Mouse (Mus musculus) kidney, postnatal 10 days (tissue): ENCODE data around the gene Ush2a.

ENCODE experiments used
- DNase-seq: peaks from one replicate; pipeline ENCODE4 v3.0.0; 2021; ENCODE audit warnings: mixed read lengths

The Ush2a gene

GRCm38 (mm10) chr1:188551802-188552201, 290.0 kb downstream of the Ush2a start:
- no peak for DNase-seq

GRCm38 (mm10) chr1:188558911-188559310, 297.1 kb downstream of the Ush2a start:
- no peak for DNase-seq

GRCm38 (mm10) chr1:188566229-188566628, 304.4 kb downstream of the Ush2a start:
- no peak for DNase-seq

DNA sequence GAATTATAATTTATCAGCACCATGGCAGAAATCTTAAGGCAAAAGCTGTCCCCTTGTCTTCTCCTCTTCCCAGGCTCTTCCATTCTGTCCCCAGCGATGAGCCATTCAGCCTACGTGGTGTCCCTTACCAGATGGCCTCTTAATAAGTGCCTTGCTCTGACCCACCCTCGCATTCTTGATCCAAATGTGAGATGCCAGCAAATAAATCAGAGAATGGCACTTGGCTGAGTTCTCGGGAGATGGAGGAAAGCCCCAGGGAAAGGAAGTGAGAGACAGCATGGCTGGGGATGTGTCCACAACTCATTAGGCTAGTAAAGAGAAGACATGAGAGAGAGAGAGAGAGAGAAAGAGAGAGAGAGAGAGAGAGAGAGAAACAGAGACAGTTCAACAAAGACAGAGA, 305.7 kb downstream of the Ush2a start:
- DNase-seq: no peak

- no peak for DNase-seq
Observed at GRCm38 (mm10) chr1:188568295-188568961, 306.6 kb downstream of the Ush2a start.

- no peak for DNase-seq
Observed at GRCm38 (mm10) chr1:188576246-188576747, 314.5 kb downstream of the Ush2a start.

GRCm38 (mm10) chr1:188577376-188577775, 315.6 kb downstream of the Ush2a start:
- DNase-seq: no peak

GRCm38 (mm10) chr1:188581136-188581535, 319.3 kb downstream of the Ush2a start:
- DNase-seq: no peak

GRCm38 (mm10) chr1:188595251-188595650, 333.4 kb downstream of the Ush2a start:
- DNase-seq: no peak

- no peak for DNase-seq
Observed at GRCm38 (mm10) chr1:188598052-188598451, 336.2 kb downstream of the Ush2a start.

- DNase-seq: no peak
Observed at GRCm38 (mm10) chr1:188599134-188599533, 337.3 kb downstream of the Ush2a start.

DNA sequence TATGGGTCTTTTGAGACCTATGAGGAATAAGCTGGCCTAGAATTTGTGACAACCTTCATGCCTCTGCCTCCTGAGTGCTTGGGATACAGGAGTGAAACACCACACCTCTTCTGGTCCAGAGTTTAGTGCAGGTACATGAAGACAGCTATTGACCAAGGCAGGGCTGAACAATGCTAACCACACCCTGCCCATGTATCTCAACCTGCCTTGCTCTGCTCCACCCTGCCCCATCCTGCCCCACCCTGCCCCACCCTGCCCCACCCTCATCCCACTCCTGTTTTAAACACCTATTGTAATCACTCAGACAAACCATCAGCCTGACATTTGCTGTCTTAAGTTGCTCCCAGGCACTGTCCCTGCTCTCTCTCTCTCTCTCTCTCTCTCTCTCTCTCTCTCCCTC, 344.6 kb downstream of the Ush2a start:
- no peak for DNase-seq

- no peak for DNase-seq
Observed at GRCm38 (mm10) chr1:188616547-188616946, 354.7 kb downstream of the Ush2a start.

DNA sequence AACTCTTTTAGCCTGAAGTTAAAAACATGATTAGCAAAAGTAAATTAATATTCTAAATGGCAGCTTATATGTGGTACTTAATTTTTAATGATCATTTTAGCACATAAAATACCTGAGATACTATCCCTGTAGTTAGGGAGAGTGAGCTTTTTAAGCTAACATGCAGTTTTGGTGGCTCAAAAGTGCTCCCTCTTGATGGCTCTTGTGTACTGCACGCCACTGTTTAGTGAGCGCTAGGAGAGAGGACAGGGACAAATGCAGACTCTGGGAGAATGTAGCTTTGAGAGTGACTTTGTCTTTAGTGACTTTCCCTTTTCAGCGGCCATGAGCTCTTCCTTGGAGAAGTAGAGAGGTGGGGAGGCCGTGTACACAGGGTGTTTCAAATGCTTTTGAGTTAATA, 371.9 kb downstream of the Ush2a start:
- DNase-seq: peak; percentile 21

DNA sequence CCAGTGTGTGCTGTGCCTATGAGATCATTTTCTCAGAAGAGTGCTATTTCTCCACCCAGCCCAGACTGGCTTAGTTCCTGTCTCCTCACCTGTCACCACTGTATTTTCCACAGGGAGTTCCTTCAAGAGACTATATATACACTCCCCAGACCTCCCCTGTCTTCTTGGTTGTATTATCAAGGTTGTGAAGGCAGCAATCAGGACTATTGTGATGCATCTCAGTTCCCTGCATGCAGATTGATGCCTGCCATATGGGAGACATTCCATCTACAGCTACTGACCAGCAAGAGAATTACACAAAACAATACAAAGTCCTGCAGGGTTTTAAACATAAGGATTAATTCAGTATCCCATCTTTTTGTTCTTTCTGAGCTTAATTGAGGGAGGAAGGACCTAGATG, 377.8 kb downstream of the Ush2a start:
- no peak for DNase-seq

DNA sequence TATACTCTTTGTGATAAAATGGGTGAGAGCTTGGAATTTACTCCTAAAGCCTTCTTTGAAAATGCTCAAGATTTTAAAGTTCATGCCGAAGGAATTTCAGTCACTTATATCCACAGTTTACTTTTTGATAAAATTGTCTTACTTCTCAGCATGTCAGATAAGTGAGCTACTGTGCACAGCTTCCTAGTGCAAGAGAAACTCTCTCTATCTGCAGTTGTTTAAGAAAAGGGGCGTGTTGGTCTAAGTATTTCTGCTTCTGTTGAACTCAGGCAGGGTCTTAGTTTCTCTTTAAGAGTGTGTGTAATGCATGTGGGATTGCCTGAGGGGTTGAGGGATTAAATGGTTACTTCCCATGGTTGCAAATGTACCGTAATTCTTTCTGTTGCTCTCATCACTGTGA, 381.3 kb downstream of the Ush2a start:
- DNase-seq: no peak

DNA sequence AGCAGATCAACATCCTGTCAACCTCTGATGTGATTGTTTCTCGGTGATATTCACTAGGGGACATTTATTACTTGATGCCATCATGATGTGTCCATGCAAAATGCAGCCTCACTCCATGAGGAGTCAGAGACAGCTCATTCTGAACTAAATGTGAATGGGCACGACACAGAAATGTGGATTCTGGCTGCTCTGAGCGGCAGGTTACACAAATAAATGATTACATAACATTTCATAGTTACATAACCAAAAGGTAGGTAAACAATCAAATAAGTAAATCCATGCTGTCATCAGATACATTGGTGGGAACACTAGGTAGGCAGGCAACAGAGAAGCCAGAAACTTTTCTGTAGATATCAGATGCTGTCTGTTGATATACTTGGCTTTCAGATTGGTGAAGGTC, 391.2 kb downstream of the Ush2a start:
- no peak for DNase-seq

DNA sequence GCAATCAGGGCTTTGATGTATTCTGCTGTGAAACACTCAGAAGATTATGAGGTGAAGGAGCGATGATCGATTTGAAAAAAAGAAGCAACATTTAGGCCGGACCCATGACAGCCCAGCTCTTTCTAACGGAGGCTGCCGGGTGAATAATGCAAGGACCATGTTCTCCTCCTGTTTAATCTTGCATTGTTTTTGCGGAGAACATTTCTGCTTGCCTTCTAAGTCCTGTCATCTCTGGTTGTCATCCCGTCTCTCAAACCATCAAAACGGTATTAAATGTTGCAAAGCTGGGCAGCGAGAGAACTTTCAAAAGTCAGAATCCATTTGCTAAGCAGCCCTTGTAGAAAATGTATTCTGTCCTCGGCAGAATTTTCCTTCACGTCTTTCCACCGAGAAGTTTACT, 394.3 kb downstream of the Ush2a start:
- no peak for DNase-seq

GRCm38 (mm10) chr1:188659159-188659558, 397.3 kb downstream of the Ush2a start:
- DNase-seq: no peak

DNA sequence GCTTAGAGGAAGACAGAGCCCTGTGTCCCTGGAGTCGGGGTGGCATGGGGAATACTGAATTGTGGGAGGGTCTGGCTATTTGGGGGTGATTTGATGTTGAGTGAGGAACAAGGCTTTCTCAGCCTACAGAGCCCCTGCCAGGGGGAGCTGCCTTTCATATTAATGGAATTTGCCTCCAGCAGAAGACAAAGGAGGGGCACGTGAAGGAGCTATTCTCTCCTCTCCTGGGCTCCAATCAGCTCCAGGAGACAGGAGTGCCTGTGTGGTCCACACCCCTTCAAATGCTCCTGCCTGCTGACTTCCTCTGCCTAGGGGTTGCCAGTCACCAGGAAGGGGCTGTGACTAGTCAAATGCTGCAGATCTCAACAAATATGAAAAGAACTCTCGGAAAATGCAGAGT, 398.5 kb downstream of the Ush2a start:
- peak; percentile 9 for DNase-seq

DNA sequence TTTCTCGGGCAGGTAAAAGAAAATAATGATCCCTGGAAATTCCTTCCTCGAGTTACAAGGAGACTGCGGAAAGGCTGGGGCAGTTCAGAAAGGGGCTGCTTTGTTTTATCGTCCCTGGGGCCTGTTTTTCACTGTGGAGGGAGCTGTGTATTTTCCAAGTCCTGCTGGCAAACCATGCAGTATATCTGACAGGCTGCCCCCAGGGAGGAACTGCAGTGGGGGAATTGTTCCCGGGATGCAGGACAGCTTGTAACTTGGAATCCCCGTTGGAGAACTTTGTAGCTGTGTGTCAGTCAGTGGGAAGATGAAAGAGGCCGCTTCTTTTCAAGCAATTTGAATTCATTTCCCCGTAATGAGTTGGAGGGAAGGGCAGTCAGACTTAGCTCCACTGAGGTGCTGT, 399.1 kb downstream of the Ush2a start:
- DNase-seq: peak; percentile 42

GRCm38 (mm10) chr1:188667460-188667859, 405.6 kb downstream of the Ush2a start:
- DNase-seq: no peak

GRCm38 (mm10) chr1:188668513-188668912, 406.7 kb downstream of the Ush2a start:
- no peak for DNase-seq

- no peak for DNase-seq
Observed at GRCm38 (mm10) chr1:188672871-188673270, 411.0 kb downstream of the Ush2a start.
